Mouse (Mus musculus): Measurements from ENCODE around the gene Alk. TPM values are rescaled to one million over a fixed set of nuclear protein-coding genes. Genes with fewer than 3 reads are reported as not detected.

Alk gene
- total and polyA plus RNA-seq, 3 experiments: 0.02 TPM; not detected in 2

DNA sequence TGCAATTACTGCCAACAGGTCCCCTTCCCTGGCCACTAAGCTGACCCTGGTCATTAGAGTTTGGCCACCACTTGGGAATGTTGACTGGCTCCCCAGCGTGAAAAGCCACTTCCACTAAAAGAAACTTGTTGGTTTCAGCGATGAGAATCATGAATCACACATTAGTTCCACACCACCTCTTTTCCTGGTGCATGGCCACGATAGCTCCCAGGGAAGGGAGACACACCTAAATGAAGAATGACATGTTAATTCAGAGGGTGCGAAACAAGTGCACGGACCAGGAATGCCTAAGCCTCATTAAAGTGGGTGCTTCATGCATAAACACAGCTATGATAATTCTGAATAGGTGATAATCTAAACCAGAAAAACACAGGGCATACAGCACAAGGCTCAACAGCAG is 660.4 kb downstream of the Alk start:
- 79% methylated on average over 5 of the region's 5 CpGs for WGBS
- Histone ChIP-seq H3K9ac (ENCODE audit: low read depth, low read length) (no peak overlapping the region), H3K4me1 (ENCODE audit: control insufficient read depth, insufficient read depth, low read length) (no peaks in the 10 kb centered on the region), H3K79me2 (replicated peaks; ENCODE audit: control insufficient read depth, insufficient read depth, low read length) (no peaks in the 10 kb centered on the region), H3K27ac (no peak overlapping the region), H3K36me3 (ENCODE audit: control insufficient read depth, insufficient read depth, low read length) (no peaks in the 10 kb centered on the region), H3K4me3 (no peak overlapping the region), H3K27me3 (ENCODE audit: control insufficient read depth, insufficient read depth, low read length) (peaks cover 2% of the 10 kb centered on the region; the same call in 1 of the 2 replicates)
- TF ChIP-seq POLR2A (IDR thresholded peaks at IDR 0.05; ENCODE audit: insufficient read depth, low read depth, low read length) (no peak), EP300 (IDR thresholded peaks at IDR 0.05; ENCODE audit: insufficient read depth, low read depth, low read length) (no peak), CTCF (IDR thresholded peaks at IDR 0.05) (no peak)
- intact Hi-C loops (cut with DNase I): no loop called here
- DNase-seq: no peak

GRCm38 (mm10) chr17:71942052-71942451 is 662.4 kb downstream of the Alk start:
- H3K79me2 ChIP-seq (replicated peaks; ENCODE audit: control insufficient read depth, insufficient read depth, low read length): no peaks in the 10 kb centered on the region
- H3K9ac ChIP-seq (ENCODE audit: low read depth, low read length): no peak overlapping the region
- H3K27me3 ChIP-seq (ENCODE audit: control insufficient read depth, insufficient read depth, low read length): peaks cover 2% of the 10 kb centered on the region; the same call in 1 of the 2 replicates
- no peak overlapping the region for H3K4me3 ChIP-seq
- no peak for DNase-seq
- H3K27ac ChIP-seq: no peak overlapping the region
- H3K36me3 ChIP-seq (ENCODE audit: control insufficient read depth, insufficient read depth, low read length): no peaks in the 10 kb centered on the region
- no peaks in the 10 kb centered on the region for H3K4me1 ChIP-seq (ENCODE audit: control insufficient read depth, insufficient read depth, low read length)
- no peak for TF ChIP-seq CTCF (IDR thresholded peaks at IDR 0.05)
- no peak for TF ChIP-seq EP300 (IDR thresholded peaks at IDR 0.05; ENCODE audit: insufficient read depth, low read depth, low read length)
- TF ChIP-seq POLR2A (IDR thresholded peaks at IDR 0.05; ENCODE audit: insufficient read depth, low read depth, low read length): no peak
- intact Hi-C loops (cut with DNase I): no loop called here

DNA sequence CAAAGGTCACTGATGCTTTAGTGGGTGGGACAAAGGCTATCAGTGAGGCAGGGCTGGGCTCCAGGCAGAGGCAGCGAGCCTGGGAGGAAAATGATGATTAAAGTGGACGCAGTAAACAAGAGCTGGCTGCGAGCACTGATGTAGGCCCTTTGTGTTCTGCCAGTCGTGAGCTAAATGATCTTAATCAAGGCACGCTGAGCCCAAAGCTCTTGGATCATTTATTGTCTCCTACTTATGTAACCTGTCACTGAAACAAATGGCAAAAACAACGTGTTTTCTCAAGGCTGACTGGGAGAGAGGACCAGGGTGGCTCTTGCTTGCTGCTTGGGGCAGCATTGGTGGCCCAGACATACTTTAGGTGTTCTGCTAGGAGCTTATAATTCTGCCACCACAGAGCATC is 663.0 kb downstream of the Alk start:
- WGBS: 66% methylated on average over 6 of the region's 6 CpGs
- no peaks in the 10 kb centered on the region for H3K36me3 ChIP-seq (ENCODE audit: control insufficient read depth, insufficient read depth, low read length)
- intact Hi-C loops (cut with DNase I): no loop called here
- H3K4me3 ChIP-seq: no peak overlapping the region
- TF ChIP-seq POLR2A (IDR thresholded peaks at IDR 0.05; ENCODE audit: insufficient read depth, low read depth, low read length) (no peak), CTCF (IDR thresholded peaks at IDR 0.05) (no peak), EP300 (IDR thresholded peaks at IDR 0.05; ENCODE audit: insufficient read depth, low read depth, low read length) (no peak)
- no peaks in the 10 kb centered on the region for H3K4me1 ChIP-seq (ENCODE audit: control insufficient read depth, insufficient read depth, low read length)
- H3K9ac ChIP-seq (ENCODE audit: low read depth, low read length): no peak overlapping the region
- H3K27ac ChIP-seq: no peak overlapping the region
- no peaks in the 10 kb centered on the region for H3K79me2 ChIP-seq (replicated peaks; ENCODE audit: control insufficient read depth, insufficient read depth, low read length)
- no peak for DNase-seq
- H3K27me3 ChIP-seq (ENCODE audit: control insufficient read depth, insufficient read depth, low read length): peaks cover 2% of the 10 kb centered on the region; the same call in 1 of the 2 replicates

DNA sequence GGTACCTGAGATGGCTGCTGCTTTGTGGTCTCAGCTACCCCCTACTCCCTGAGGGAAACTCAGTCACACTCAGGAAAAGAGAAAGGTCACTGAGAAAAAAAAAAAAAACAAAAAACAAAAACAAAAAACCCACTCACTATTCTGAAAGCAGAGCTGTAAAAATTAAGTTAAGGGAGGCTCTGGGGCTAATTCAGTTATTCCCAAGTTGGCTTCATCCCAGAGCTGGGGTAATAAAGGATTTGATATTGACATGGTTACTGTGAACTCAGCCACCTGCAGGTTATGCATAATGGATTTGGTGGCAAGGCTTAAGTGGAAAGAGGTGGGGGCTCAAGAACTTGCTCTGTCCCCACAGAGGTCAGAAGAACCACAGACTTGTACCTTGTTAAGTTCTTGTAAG is 667.7 kb downstream of the Alk start:
- Histone ChIP-seq H3K4me3 (no peak overlapping the region), H3K36me3 (ENCODE audit: control insufficient read depth, insufficient read depth, low read length) (no peaks in the 10 kb centered on the region), H3K27me3 (ENCODE audit: control insufficient read depth, insufficient read depth, low read length) (no peaks in the 10 kb centered on the region), H3K4me1 (ENCODE audit: control insufficient read depth, insufficient read depth, low read length) (no peaks in the 10 kb centered on the region), H3K79me2 (replicated peaks; ENCODE audit: control insufficient read depth, insufficient read depth, low read length) (no peaks in the 10 kb centered on the region), H3K27ac (no peak overlapping the region), H3K9ac (ENCODE audit: low read depth, low read length) (no peak overlapping the region)
- no peak for DNase-seq
- intact Hi-C loops (cut with DNase I): no loop called here
- TF ChIP-seq CTCF (IDR thresholded peaks at IDR 0.05) (no peak), EP300 (IDR thresholded peaks at IDR 0.05; ENCODE audit: insufficient read depth, low read depth, low read length) (no peak), POLR2A (IDR thresholded peaks at IDR 0.05; ENCODE audit: insufficient read depth, low read depth, low read length) (no peak)

DNA sequence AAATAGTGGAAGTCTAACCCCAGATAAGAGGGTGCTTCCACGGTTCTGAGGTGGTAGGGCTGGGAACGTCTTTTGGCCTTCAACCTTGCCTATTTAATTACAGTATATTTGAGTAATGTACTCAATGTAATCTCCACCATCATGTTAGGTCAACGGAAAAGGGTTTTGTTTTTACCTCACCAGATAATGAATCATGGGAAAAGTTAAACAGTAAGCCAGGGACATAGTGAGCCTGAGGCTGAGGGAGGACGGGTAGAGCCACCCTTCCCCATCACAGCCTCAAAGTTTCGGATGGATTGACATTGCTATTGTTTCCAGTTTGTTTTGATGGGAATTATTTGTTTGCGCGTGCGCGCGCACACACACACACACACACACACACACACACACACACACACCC is 668.6 kb downstream of the Alk start:
- Histone ChIP-seq H3K27ac (no peak overlapping the region), H3K4me1 (ENCODE audit: control insufficient read depth, insufficient read depth, low read length) (no peaks in the 10 kb centered on the region), H3K9ac (ENCODE audit: low read depth, low read length) (no peak overlapping the region), H3K4me3 (no peak overlapping the region), H3K79me2 (replicated peaks; ENCODE audit: control insufficient read depth, insufficient read depth, low read length) (no peaks in the 10 kb centered on the region), H3K36me3 (ENCODE audit: control insufficient read depth, insufficient read depth, low read length) (no peaks in the 10 kb centered on the region), H3K27me3 (ENCODE audit: control insufficient read depth, insufficient read depth, low read length) (no peaks in the 10 kb centered on the region)
- intact Hi-C loops (cut with DNase I): no loop called here
- TF ChIP-seq CTCF (IDR thresholded peaks at IDR 0.05) (no peak), POLR2A (IDR thresholded peaks at IDR 0.05; ENCODE audit: insufficient read depth, low read depth, low read length) (no peak), EP300 (IDR thresholded peaks at IDR 0.05; ENCODE audit: insufficient read depth, low read depth, low read length) (no peak)
- WGBS: 78% methylated on average over 10 of the region's 10 CpGs
- DNase-seq: no peak

DNA sequence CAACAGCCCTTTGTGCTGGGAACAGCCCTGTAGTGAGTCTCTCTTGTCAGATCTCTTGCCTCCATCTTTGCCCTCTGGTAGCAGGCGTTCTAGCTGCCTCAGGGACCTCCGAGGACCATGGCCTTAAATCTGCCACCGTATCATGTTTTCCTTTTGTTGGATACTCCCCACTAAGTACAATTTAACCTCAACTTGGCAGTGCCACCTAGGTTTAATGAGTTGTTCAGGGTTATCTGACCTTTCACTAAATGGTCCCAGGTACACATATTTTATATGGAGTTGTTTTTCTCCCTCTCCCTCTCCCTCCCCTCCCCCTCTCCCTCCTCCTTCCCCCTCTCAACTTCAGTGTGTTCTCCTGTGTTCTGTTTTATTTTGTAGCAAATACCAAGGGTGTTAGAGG is 669.1 kb downstream of the Alk start:
- TF ChIP-seq EP300 (IDR thresholded peaks at IDR 0.05; ENCODE audit: insufficient read depth, low read depth, low read length): no peak
- no peak for TF ChIP-seq CTCF (IDR thresholded peaks at IDR 0.05)
- TF ChIP-seq POLR2A (IDR thresholded peaks at IDR 0.05; ENCODE audit: insufficient read depth, low read depth, low read length): no peak
- no peak for DNase-seq
- Histone ChIP-seq H3K27me3 (ENCODE audit: control insufficient read depth, insufficient read depth, low read length) (no peaks in the 10 kb centered on the region), H3K27ac (no peak overlapping the region), H3K36me3 (ENCODE audit: control insufficient read depth, insufficient read depth, low read length) (no peaks in the 10 kb centered on the region), H3K4me3 (no peak overlapping the region), H3K9ac (ENCODE audit: low read depth, low read length) (no peak overlapping the region), H3K4me1 (ENCODE audit: control insufficient read depth, insufficient read depth, low read length) (no peaks in the 10 kb centered on the region), H3K79me2 (replicated peaks; ENCODE audit: control insufficient read depth, insufficient read depth, low read length) (no peaks in the 10 kb centered on the region)
- intact Hi-C loops (cut with DNase I): no loop called here
- 76% methylated on average over 3 of the region's 3 CpGs for WGBS
